In the genomic region with DNA sequence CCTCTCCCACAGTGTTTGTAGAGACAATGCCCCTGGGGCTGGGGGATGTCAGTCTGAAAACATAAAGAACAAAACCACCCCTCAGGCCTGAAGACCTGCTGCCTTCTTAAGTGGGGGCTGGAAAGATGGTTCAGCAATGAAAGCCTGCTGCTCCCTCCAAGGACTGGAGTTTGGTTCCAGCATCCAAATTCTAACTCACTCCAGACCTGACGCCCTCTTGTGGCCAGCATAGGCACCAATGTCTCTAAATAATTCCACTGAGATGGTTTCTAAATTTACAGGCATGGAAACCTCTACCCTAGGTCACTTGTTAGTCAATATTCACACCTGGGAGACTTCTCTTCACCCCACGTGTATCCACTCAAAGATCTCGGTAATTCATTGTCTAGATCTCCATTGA, we compare ENCODE assay signal across 8 mouse cellular contexts. TPM values are rescaled to one million over a fixed set of nuclear protein-coding genes. Genes with fewer than 3 reads are reported as not detected.
DNase-seq lines count a peak whose midpoint lies in the region; ATAC-seq lines count a peak whose summit lies in the region.
"Had no signal": no experiment of that assay in that cellular context is flagged by ENCODE, and none has a peak within 500 bp of the region (broad histone marks: within the 10 kb centered on the region; RNA-seq: fewer than 3 reads in every experiment).

No protein-coding gene starts in this region.

- H3K9ac ChIP-seq in kidney, embryonic 14.5 days (ENCODE audit: low read depth, low read length): no peak overlapping the region
- H3K9ac ChIP-seq: limb, embryonic 15.5 days had no signal

- H3K27me3 ChIP-seq in kidney, embryonic 14.5 days (ENCODE audit: control insufficient read depth, insufficient read depth, low read length): no peaks in the 10 kb centered on the region
- H3K27me3 ChIP-seq: limb, embryonic 15.5 days had no signal

- H3K36me3 ChIP-seq in kidney, embryonic 14.5 days (ENCODE audit: control insufficient read depth, insufficient read depth, low read length): no peaks in the 10 kb centered on the region
- H3K36me3 ChIP-seq: limb, embryonic 15.5 days had no signal

- peak; percentile 53 for DNase-seq in kidney, adult 9 months
- DNase-seq in 3T3-L1 (ENCODE audit: low read depth, low spot score) (peak; percentile 51), A20 (ENCODE audit: low read depth, low spot score) (peak; percentile 33)
- peak; percentile 36 for DNase-seq in mesoderm, embryonic 11.5 days (ENCODE audit: low read depth, low spot score)
- DNase-seq in urinary bladder, adult 18-20 months (ENCODE audit: low spot score in 2 of 2): no peak

- H3K9me3 ChIP-seq in kidney, embryonic 14.5 days (ENCODE audit: control insufficient read depth, low read length): no peaks in the 10 kb centered on the region
- H3K9me3 ChIP-seq: limb, embryonic 15.5 days had no signal

- no peak overlapping the region for H3K4me3 ChIP-seq in kidney, embryonic 14.5 days (ENCODE audit: low read length)
- H3K4me3 ChIP-seq: limb, embryonic 15.5 days had no signal

- no peak overlapping the region for H3K4me2 ChIP-seq in kidney, embryonic 14.5 days (replicated peaks; ENCODE audit: low read depth, low read length)
- H3K4me2 ChIP-seq: limb, embryonic 15.5 days had no signal

- 35% methylated on average over 3 of the region's 3 CpGs for WGBS in kidney, embryonic 14.5 days

- no peak for ATAC-seq in kidney, embryonic 14.5 days (ENCODE audit: low FRiP score, low TSS enrichment)
- 0 out of 2 replicates have a peak, but pooled peaks have one; percentile 42 for ATAC-seq in common myeloid progenitor, adult 5-6 weeks (replicated peaks; ENCODE audit: low read depth, poor library complexity, severe bottlenecking)

- no peaks in the 10 kb centered on the region for H3K4me1 ChIP-seq in kidney, embryonic 14.5 days (ENCODE audit: control insufficient read depth, insufficient read depth, low read length)

- no peak overlapping the region for H3K27ac ChIP-seq in kidney, embryonic 14.5 days (ENCODE audit: low read depth, low read length)
- H3K27ac ChIP-seq: limb, embryonic 15.5 days had no signal

RNA-seq across cellular contexts. Expression of gene Gm26657, which starts 18.4 kb away (rescaled TPM):
- not detected in 2 replicates for polyA plus RNA-seq in kidney, embryonic 14.5 days (2014; fragmentation: Nextera tagmentation; extraction: Ambion mirVana)
- total RNA-seq in common myeloid progenitor, adult 5-6 weeks (2017): not detected in 2 replicates
- polyA plus RNA-seq: limb, embryonic 15.5 days had no signal

RNA-seq across cellular contexts. Expression of gene Actl7b, which starts 19.8 kb away (rescaled TPM):
- not detected in 2 replicates for polyA plus RNA-seq in kidney, embryonic 14.5 days (2014; fragmentation: Nextera tagmentation; extraction: Ambion mirVana)
- not detected in 2 replicates for total RNA-seq in common myeloid progenitor, adult 5-6 weeks (2017)
- polyA plus RNA-seq: limb, embryonic 15.5 days had no signal

RNA-seq across cellular contexts. Expression of gene Actl7a, which starts 21.7 kb away (rescaled TPM):
- polyA plus RNA-seq in kidney, embryonic 14.5 days (2014; fragmentation: Nextera tagmentation; extraction: Ambion mirVana): not detected in 2 replicates
- not detected in 2 replicates for total RNA-seq in common myeloid progenitor, adult 5-6 weeks (2017)
- polyA plus RNA-seq: limb, embryonic 15.5 days had no signal

Comparison
In these comparisons a context has a peak if more than half of its experiments do, and no peak if none do; other contexts are left out.
1. DNase-seq: peak in kidney, adult 9 months (single experiment), 3T3-L1 (single experiment), A20 (single experiment) and mesoderm, embryonic 11.5 days (single experiment); none in urinary bladder, adult 18-20 months (0 of 2).